Mouse (Mus musculus) cerebellum, adult (tissue): ENCODE measurements at regions not wholly inside any gene's neighbourhood (a gene's known extent, or its start where the extent isn't known, plus 50 kb on each side); places are given as distances from the start of the nearest gene placed in this dataset.
A peak's percentile ranks its signal among the peaks of the same experiment; 100 is the strongest.

ENCODE experiments used
- ATAC-seq: cut with Nextera tagmentation; 2 replicates; pipeline ENCODE4 v1.9.2; 2017; ENCODE audit warnings: mild to moderate bottlenecking, moderate library complexity, mixed read lengths; ENCODE audit not compliant: insufficient number of reproducible peaks, low FRiP score, low TSS enrichment

GRCm38 (mm10) chr10:9495143-9495651 is 179.8 kb downstream of the Samd5 start:
- no peak for ATAC-seq

GRCm38 (mm10) chr10:9490416-9490815 is 184.6 kb downstream of the Samd5 start:
- ATAC-seq = no peak

- ATAC-seq = no peak
Observed at GRCm38 (mm10) chr10:9462361-9462760, 212.6 kb downstream of the Samd5 start.

- ATAC-seq = no peak
Observed at GRCm38 (mm10) chr10:9459145-9459544, 215.9 kb downstream of the Samd5 start.

GRCm38 (mm10) chr10:9458466-9458865 is 216.5 kb downstream of the Samd5 start:
- ATAC-seq = no peak

- ATAC-seq = no peak
Observed at GRCm38 (mm10) chr10:9457222-9457621, 217.8 kb downstream of the Samd5 start.

GRCm38 (mm10) chr10:9439072-9439471 is 235.9 kb downstream of the Samd5 start:
- no peak for ATAC-seq

GRCm38 (mm10) chr10:9438366-9438765 is 236.6 kb downstream of the Samd5 start:
- no peak for ATAC-seq

GRCm38 (mm10) chr10:9429085-9429484 is 245.9 kb downstream of the Samd5 start:
- ATAC-seq = no peak

- no peak for ATAC-seq
Observed at GRCm38 (mm10) chr10:9420741-9421140, 254.3 kb downstream of the Samd5 start.

- no peak for ATAC-seq
Observed at GRCm38 (mm10) chr10:9416685-9417084, 258.3 kb downstream of the Samd5 start.

GRCm38 (mm10) chr10:9406101-9406500 is 268.9 kb downstream of the Samd5 start:
- no peak for ATAC-seq

- ATAC-seq = no peak
Observed at GRCm38 (mm10) chr10:9405417-9405816, 269.6 kb downstream of the Samd5 start.

- ATAC-seq = no peak
Observed at GRCm38 (mm10) chr10:9404963-9405362, 270.0 kb downstream of the Samd5 start.

- ATAC-seq = no peak
Observed at GRCm38 (mm10) chr10:9400911-9401617, 273.9 kb downstream of the Samd5 start.

GRCm38 (mm10) chr10:9377440-9378101 is 297.4 kb downstream of the Samd5 start:
- no peak for ATAC-seq

- ATAC-seq = no peak
Observed at GRCm38 (mm10) chr10:9362306-9362865, 312.6 kb downstream of the Samd5 start.

GRCm38 (mm10) chr10:9338207-9338801 is 336.7 kb downstream of the Samd5 start:
- ATAC-seq = no peak

- ATAC-seq = peak; percentile 40; the same call in 1 of the 2 replicates
Observed at GRCm38 (mm10) chr10:9334245-9334845, 340.7 kb downstream of the Samd5 start.

GRCm38 (mm10) chr10:9331694-9332093 is 343.3 kb downstream of the Samd5 start:
- no peak for ATAC-seq

- ATAC-seq = no peak
Observed at GRCm38 (mm10) chr10:9328324-9328723, 346.7 kb downstream of the Samd5 start.
